Mouse (Mus musculus) kidney, adult 2 months (tissue): Measurements from ENCODE around the gene Coro7.

Source experiments
- CTCF ChIP-seq: fragments of 200-500 bp; conservative IDR thresholded peaks from 2 replicates; pipeline ENCODE4 v1.5.1; 2011; ENCODE audit warnings: low read depth, mild to moderate bottlenecking, control low read depth, low read length, moderate library complexity, mixed read lengths; ENCODE audit not compliant: insufficient read depth, insufficient read length
- POLR2A ChIP-seq: fragments of 200-500 bp; IDR thresholded peaks from one replicate; pipeline ENCODE4 v1.6.1; 2011; ENCODE audit warnings: low read depth, low read length, control low read depth

- TF ChIP-seq CTCF (no peak), POLR2A (no peak)
These were observed 38.3 kb downstream of the Coro7 start for GRCm38 (mm10) chr16:4641119-4641838.
